Mouse (Mus musculus): Measurements from ENCODE around the gene Nhlh1.
A peak's percentile ranks its signal among the peaks of the same experiment; 100 is the strongest.

The Nhlh1 gene

GRCm38 (mm10) chr1:172053541-172054440 lies 3.6 kb downstream of the Nhlh1 start:
- DNase-seq (ENCODE audit: low read depth, low spot score), result no peak

GRCm38 (mm10) chr1:172052766-172053279 lies 4.5 kb downstream of the Nhlh1 start:
- DNase-seq (ENCODE audit: low read depth, low spot score), result no peak

- no peak for DNase-seq (ENCODE audit: low read depth, low spot score)
Measured at GRCm38 (mm10) chr1:172049131-172049782, 8.1 kb downstream of the Nhlh1 start.

GRCm38 (mm10) chr1:172048241-172048734 lies 9.1 kb downstream of the Nhlh1 start:
- no peak for DNase-seq (ENCODE audit: low read depth, low spot score)

GRCm38 (mm10) chr1:172046938-172047337 lies 10.4 kb downstream of the Nhlh1 start:
- DNase-seq (ENCODE audit: low read depth, low spot score), result peak; percentile 51

GRCm38 (mm10) chr1:172046410-172046809 lies 11.0 kb downstream of the Nhlh1 start:
- DNase-seq (ENCODE audit: low read depth, low spot score), result no peak

GRCm38 (mm10) chr1:172029914-172030313 lies 27.5 kb downstream of the Nhlh1 start:
- DNase-seq (ENCODE audit: low read depth, low spot score), result peak; percentile 25

GRCm38 (mm10) chr1:172028394-172029275 lies 28.7 kb downstream of the Nhlh1 start, which contains the start of gene Vangl2:
Gene Vangl2, minus strand, starts transcription at chr1:172028444.
- DNase-seq (ENCODE audit: low read depth, low spot score), result no peak

GRCm38 (mm10) chr1:172027809-172028102 lies 29.6 kb downstream of the Nhlh1 start:
- no peak for DNase-seq (ENCODE audit: low read depth, low spot score)

- peak; percentile 69 for DNase-seq (ENCODE audit: low read depth, low spot score)
Measured at GRCm38 (mm10) chr1:172027010-172027808, 30.2 kb downstream of the Nhlh1 start.

GRCm38 (mm10) chr1:172026201-172026901 lies 31.0 kb downstream of the Nhlh1 start:
- DNase-seq (ENCODE audit: low read depth, low spot score), result no peak

GRCm38 (mm10) chr1:172025201-172025904 lies 32.0 kb downstream of the Nhlh1 start:
- no peak for DNase-seq (ENCODE audit: low read depth, low spot score)

- DNase-seq (ENCODE audit: low read depth, low spot score), result no peak
Measured at GRCm38 (mm10) chr1:172024140-172024895, 33.1 kb downstream of the Nhlh1 start.

GRCm38 (mm10) chr1:172019863-172020521 lies 37.4 kb downstream of the Nhlh1 start:
- no peak for DNase-seq (ENCODE audit: low read depth, low spot score)

GRCm38 (mm10) chr1:172019339-172019738 lies 38.0 kb downstream of the Nhlh1 start:
- DNase-seq (ENCODE audit: low read depth, low spot score), result no peak

GRCm38 (mm10) chr1:172018336-172019311 lies 38.7 kb downstream of the Nhlh1 start:
- DNase-seq (ENCODE audit: low read depth, low spot score), result no peak

- no peak for DNase-seq (ENCODE audit: low read depth, low spot score)
Measured at GRCm38 (mm10) chr1:172017517-172018070, 39.8 kb downstream of the Nhlh1 start.

Measured in skeletal muscle tissue, adult 2 months (tissue).